In genomic region chr2:155357686-155358399, GRCm38 (mm10) we compare ENCODE assay signal across 8 mouse cellular contexts. TPM values are rescaled to one million over a fixed set of nuclear protein-coding genes. Genes with fewer than 3 reads are reported as not detected.
DNase-seq lines count a peak whose midpoint lies in the region; ATAC-seq lines count a peak whose summit lies in the region.

No protein-coding gene starts in this region.

- peak overlapping the region; percentile 50 for H3K4me3 ChIP-seq in brown adipose tissue, adult 24 weeks (ENCODE audit: insufficient read depth, low read depth, low read length)
- peak overlapping the region; percentile 87 for H3K4me3 ChIP-seq in heart, embryonic 13.5 days
- peak overlapping the region; percentile 72 for H3K4me3 ChIP-seq in midbrain, embryonic 16.5 days (ENCODE audit: low read depth, low read length)

- no peaks in the 10 kb centered on the region for H3K4me1 ChIP-seq in brown adipose tissue, adult 24 weeks (ENCODE audit: control insufficient read depth, insufficient read depth, insufficient read length, low read length)
- peaks cover 17% of the 10 kb centered on the region for H3K4me1 ChIP-seq in heart, embryonic 13.5 days
- H3K4me1 ChIP-seq in midbrain, embryonic 16.5 days (ENCODE audit: control insufficient read depth, insufficient read depth, low read length), result peaks cover 10% of the 10 kb centered on the region

- ATAC-seq in heart, embryonic 13.5 days (ENCODE audit: extremely low read depth, insufficient number of reproducible peaks, low FRiP score, low TSS enrichment), result peak; percentile 40; the same call in 1 of the 2 replicates
- ATAC-seq in midbrain, embryonic 16.5 days, result peak; percentile 73

- peak; percentile 16 to 18 for DNase-seq in lung, adult 18-20 months
- no peak for DNase-seq in lung, postnatal 4 days
- DNase-seq in kidney, postnatal 36 days, result peak; percentile 52 to 82
- no peak for DNase-seq in Muller cell, postnatal 12 days (ENCODE audit: inconsistent ontology term)
- DNase-seq in ovary, postnatal 10 days (ENCODE audit: low spot score), result no peak

- WGBS in heart, embryonic 13.5 days, result 24% methylated on average over 14 of the region's 14 CpGs
- 31% methylated on average over 14 of the region's 14 CpGs for WGBS in midbrain, embryonic 16.5 days

- peak overlapping the region; percentile 89 for H3K4me2 ChIP-seq in heart, embryonic 13.5 days
- H3K4me2 ChIP-seq in midbrain, embryonic 16.5 days (ENCODE audit: low read length), result peak overlapping the region; percentile 57

- no peak overlapping the region for H3K27ac ChIP-seq in brown adipose tissue, adult 24 weeks (replicated peaks; ENCODE audit: low read depth, low read length)
- H3K27ac ChIP-seq in heart, embryonic 13.5 days (replicated peaks), result peak overlapping the region; percentile 58
- H3K27ac ChIP-seq in midbrain, embryonic 16.5 days (ENCODE audit: low read length), result peak overlapping the region; percentile 83

- peak overlapping the region; percentile 77 for H3K9ac ChIP-seq in heart, embryonic 13.5 days
- peak overlapping the region; percentile 46 for H3K9ac ChIP-seq in midbrain, embryonic 16.5 days (ENCODE audit: low read depth, low read length)

- H3K9me3 ChIP-seq in heart, embryonic 13.5 days, result no peaks in the 10 kb centered on the region
- no peaks in the 10 kb centered on the region for H3K9me3 ChIP-seq in midbrain, embryonic 16.5 days (replicated peaks; ENCODE audit: control insufficient read depth, low read length, poor library complexity, severe bottlenecking)

- H3K36me3 ChIP-seq in heart, embryonic 13.5 days, result no peaks in the 10 kb centered on the region
- H3K36me3 ChIP-seq in midbrain, embryonic 16.5 days (ENCODE audit: control insufficient read depth, insufficient read depth, low read length), result no peaks in the 10 kb centered on the region

- no peaks in the 10 kb centered on the region for H3K27me3 ChIP-seq in heart, embryonic 13.5 days (replicated peaks)
- no peaks in the 10 kb centered on the region for H3K27me3 ChIP-seq in midbrain, embryonic 16.5 days (ENCODE audit: control insufficient read depth, insufficient read depth, low read depth, low read length)

RNA-seq across cellular contexts. Expression of gene Pigu, which starts 0.6 kb away (rescaled TPM):
- polyA plus RNA-seq in brown adipose tissue, adult 24 weeks (2012; ENCODE audit: insufficient read depth, insufficient read length, missing spikeins), result 19.0 and 20.3 TPM in 2 replicates
- 53.2 and 58.8 TPM in 2 replicates for polyA plus RNA-seq in heart, embryonic 13.5 days (2015; fragmentation: Nextera tagmentation; extraction: Ambion mirVana)
- polyA plus RNA-seq in midbrain, embryonic 16.5 days (2015; fragmentation: Nextera tagmentation; extraction: Ambion mirVana), result 64.7 and 65.0 TPM in 2 replicates

RNA-seq across cellular contexts. Expression of gene Trp53inp2, which starts 23.0 kb away (rescaled TPM):
- 229 and 288 TPM in 2 replicates for polyA plus RNA-seq in brown adipose tissue, adult 24 weeks (2012; ENCODE audit: insufficient read depth, insufficient read length, missing spikeins)
- polyA plus RNA-seq in heart, embryonic 13.5 days (2015; fragmentation: Nextera tagmentation; extraction: Ambion mirVana), result 97.6 and 107 TPM in 2 replicates
- polyA plus RNA-seq in midbrain, embryonic 16.5 days (2015; fragmentation: Nextera tagmentation; extraction: Ambion mirVana), result 93.1 and 100 TPM in 2 replicates

Comparison
In these comparisons a context has a peak if more than half of its experiments do, and no peak if none do; other contexts are left out.
1. DNase-seq: peak in lung, adult 18-20 months (2 of 2) and kidney, postnatal 36 days (2 of 2); none in lung, postnatal 4 days (0 of 2), Muller cell, postnatal 12 days (single experiment) and ovary, postnatal 10 days (single experiment).
2. Peak in every context shown above with its lines, with median percentiles within 50 percentile points of each other: H3K4me3 ChIP-seq.